Mouse (Mus musculus) liver, embryonic 14.5 days (tissue): ENCODE results near the gene Adgrb3. TPM values are rescaled to one million over a fixed set of nuclear protein-coding genes. Genes with fewer than 3 reads are reported as not detected.

ENCODE experiments used
- ATAC-seq: fragments of 200-750 bp; cut with Nextera tagmentation; 2 replicates; pipeline ENCODE4 v1.8.0; 2017; ENCODE audit warnings: moderate number of reproducible peaks, mild to moderate bottlenecking, moderate library complexity; ENCODE audit not compliant: insufficient read depth
- DNase-seq, 3 experiments: peaks; one replicate each; pipeline ENCODE4 v3.0.0-alpha.2; 2012 to 2013; ENCODE audit warnings: low read depth in 3 of 3, low spot score in 3 of 3
- H3K27ac ChIP-seq: fragments of 300-500 bp; sonication (generic); 2 replicates; pipeline ENCODE4 v1.5.1; 2014; ENCODE audit warnings: moderate library complexity, mild to moderate bottlenecking, control low read depth, inconsistent platforms
- H3K27me3 ChIP-seq: fragments of 300-500 bp; sonication (generic); 2 replicates; pipeline ENCODE4 v1.6.1; 2014; ENCODE audit warnings: mild to moderate bottlenecking, low read length, moderate library complexity; ENCODE audit not compliant: control insufficient read depth, insufficient read depth
- H3K36me3 ChIP-seq: fragments of 300-500 bp; sonication (generic); replicated peaks from 2 replicates; pipeline ENCODE4 v1.6.1; 2014; ENCODE audit warnings: low read depth; ENCODE audit not compliant: control insufficient read depth, insufficient read depth
- H3K4me1 ChIP-seq, 2 experiments: fragments of 200-500 bp in 1 of 2; fragments of 300-500 bp in 1 of 2; sonication (generic) in 1 of 2; replicated peaks; 2 replicates each; pipeline ENCODE4 v1.6.1; 2012 to 2014; ENCODE audit warnings: antibody characterized with exemption in 1 of 2, inconsistent platforms in 1 of 2, low read length in 1 of 2; ENCODE audit not compliant: control insufficient read depth in 2 of 2, insufficient read depth in 2 of 2
- H3K4me2 ChIP-seq: fragments of 300-500 bp; sonication (generic); 2 replicates; pipeline ENCODE4 v1.6.1; 2014; ENCODE audit warnings: low read depth, mild to moderate bottlenecking, control low read depth, moderate library complexity
- H3K4me3 ChIP-seq, 2 experiments: fragments of 200-500 bp in 1 of 2; fragments of 300-500 bp in 1 of 2; sonication (generic) in 1 of 2; 2 replicates each; pipeline ENCODE4 v1.5.1; 2012 to 2014; ENCODE audit warnings: low read depth in 2 of 2, low read length in 2 of 2, mild to moderate bottlenecking in 2 of 2, control low read depth in 1 of 2, inconsistent platforms in 1 of 2, moderate library complexity in 1 of 2; ENCODE audit not compliant: insufficient read depth in 1 of 2
- H3K9ac ChIP-seq: fragments of 300-500 bp; sonication (generic); replicated peaks from 2 replicates; pipeline ENCODE4 v1.6.1; 2014; ENCODE audit warnings: mild to moderate bottlenecking, control low read depth, moderate library complexity
- H3K9me3 ChIP-seq: fragments of 300-500 bp; sonication (generic); 2 replicates; pipeline ENCODE4 v1.6.1; 2016; ENCODE audit warnings: low read length, mixed read lengths; ENCODE audit not compliant: control insufficient read depth
- CTCF ChIP-seq: IDR thresholded peaks from 2 replicates; pipeline ENCODE4 v1.5.1; 2016; ENCODE audit warnings: antibody characterized with exemption, low read depth, control low read depth
- EP300 ChIP-seq: IDR thresholded peaks from 2 replicates; pipeline ENCODE4 v1.6.1; 2016; ENCODE audit warnings: antibody characterized with exemption, low read depth
- WGBS: fragments of 180-500 bp; shearing (Covaris S2); extraction: QIAGEN DNeasy Blood & Tissue Kit; methylation state at CpG from one replicate; pipeline ENCODE4 v1.1.7; 2014; ENCODE audit not compliant: insufficient replicate concordance; 5-methylcytosine and 5-hydroxymethylcytosine counted together
- polyA plus RNA-seq, 2 experiments: library from polyadenylated mRNA; depleted of rRNA in 1 of 2; stranded (reverse) in 1 of 2; unstranded in 1 of 2; fragments of >200 nt; fragmentation: Nextera tagmentation in 1 of 2; extraction: Ambion mirVana in 1 of 2; gene quantifications; 2 replicates each; pipeline versions ENCODE4 v1.2.1 to v1.2.3; 2012 to 2014

Gene Adgrb3
- polyA plus RNA-seq, 2 experiments: 0.02 to 0.03 TPM

- TF ChIP-seq EP300: no peak
- no peak for TF ChIP-seq CTCF
- ATAC-seq: no peak
Measured at GRCm38 (mm10) chr1:25831521-25831900, 2.0 kb upstream of the Adgrb3 start.

GRCm38 (mm10) chr1:25830757-25831520 lies 1.4 kb upstream of the Adgrb3 start:
- H3K4me3 ChIP-seq: no peak overlapping the region

More at GRCm38 (mm10) chr1:25831521-25831900, 2.0 kb upstream of the Adgrb3 start:
- no peaks in the 10 kb centered on the region for H3K9me3 ChIP-seq
- H3K27ac ChIP-seq: no peak overlapping the region
- H3K4me1 ChIP-seq: no peaks in the 10 kb centered on the region
- no peak for DNase-seq
- no peaks in the 10 kb centered on the region for H3K36me3 ChIP-seq
- peaks cover 25% of the 10 kb centered on the region for H3K27me3 ChIP-seq
- 32% methylated on average over 2 of the region's 2 CpGs for WGBS
- H3K4me2 ChIP-seq: no peak overlapping the region
- H3K9ac ChIP-seq: no peak overlapping the region
- no peak overlapping the region for H3K4me3 ChIP-seq

GRCm38 (mm10) chr1:25829921-25830751 lies 629 bp upstream of the Adgrb3 start:
- H3K27me3 ChIP-seq: peaks cover 25% of the 10 kb centered on the region
- H3K4me1 ChIP-seq: no peaks in the 10 kb centered on the region
- no peaks in the 10 kb centered on the region for H3K9me3 ChIP-seq
- no peak for DNase-seq
- no peak for ATAC-seq
- no peak for TF ChIP-seq CTCF
- TF ChIP-seq EP300: no peak
- no peak overlapping the region for H3K9ac ChIP-seq
- peak overlapping the region; percentile 23 to 27; a peak in 3 of 4 replicates for H3K4me3 ChIP-seq
- H3K36me3 ChIP-seq: no peaks in the 10 kb centered on the region
- H3K27ac ChIP-seq: no peak overlapping the region
- peak overlapping the region; percentile 36 for H3K4me2 ChIP-seq
- WGBS: under 1% methylated on average over 50 of the region's 99 CpGs

More at GRCm38 (mm10) chr1:25830757-25831520, 1.4 kb upstream of the Adgrb3 start:
- no peaks in the 10 kb centered on the region for H3K9me3 ChIP-seq
- no peak overlapping the region for H3K4me2 ChIP-seq
- no peaks in the 10 kb centered on the region for H3K36me3 ChIP-seq
- WGBS: 6% methylated on average over 15 of the region's 15 CpGs
- no peak for DNase-seq
- peaks cover 25% of the 10 kb centered on the region for H3K27me3 ChIP-seq
- TF ChIP-seq CTCF (no peak), EP300 (no peak)
- H3K27ac ChIP-seq: no peak overlapping the region
- ATAC-seq: no peak
- no peaks in the 10 kb centered on the region for H3K4me1 ChIP-seq
- no peak overlapping the region for H3K9ac ChIP-seq

- H3K36me3 ChIP-seq: no peaks in the 10 kb centered on the region
- no peaks in the 10 kb centered on the region for H3K4me1 ChIP-seq
- H3K27ac ChIP-seq: no peak overlapping the region
- no peak for DNase-seq
- H3K4me3 ChIP-seq: no peak overlapping the region
- no peak for ATAC-seq
- no peak overlapping the region for H3K4me2 ChIP-seq
- no peaks in the 10 kb centered on the region for H3K9me3 ChIP-seq
- no peak overlapping the region for H3K9ac ChIP-seq
- H3K27me3 ChIP-seq: peaks cover 25% of the 10 kb centered on the region
- WGBS: 56% methylated on average over 9 of the region's 9 CpGs
- TF ChIP-seq CTCF (no peak), EP300 (no peak)
Measured at GRCm38 (mm10) chr1:25828071-25828755, 1.3 kb downstream of the Adgrb3 start.

GRCm38 (mm10) chr1:25827436-25827835 lies 2.1 kb downstream of the Adgrb3 start:
- DNase-seq (no peak), ATAC-seq (no peak)
- Histone ChIP-seq H3K9ac (no peak overlapping the region), H3K27me3 (peaks cover 25% of the 10 kb centered on the region), H3K4me1 (no peaks in the 10 kb centered on the region), H3K27ac (no peak overlapping the region), H3K36me3 (no peaks in the 10 kb centered on the region), H3K4me3 (no peak overlapping the region), H3K9me3 (no peaks in the 10 kb centered on the region), H3K4me2 (no peak overlapping the region)
- TF ChIP-seq CTCF (no peak), EP300 (no peak)
- 49% methylated on average over 9 of the region's 9 CpGs for whole genome bisulfite sequencing
